Mouse (Mus musculus): ENCODE results near the gene Cyp3a13. TPM values are rescaled to one million over a fixed set of nuclear protein-coding genes. Genes with fewer than 3 reads are reported as not detected.
"Not testable (repeated sequence)": the region's sequence is repeated elsewhere in the genome, so short reads cannot be mapped to it uniquely, and the experiment has no call there.

Gene Cyp3a13
- polyA plus RNA-seq, 1 experiment from 2014 or later, result 0.26 TPM

DNA sequence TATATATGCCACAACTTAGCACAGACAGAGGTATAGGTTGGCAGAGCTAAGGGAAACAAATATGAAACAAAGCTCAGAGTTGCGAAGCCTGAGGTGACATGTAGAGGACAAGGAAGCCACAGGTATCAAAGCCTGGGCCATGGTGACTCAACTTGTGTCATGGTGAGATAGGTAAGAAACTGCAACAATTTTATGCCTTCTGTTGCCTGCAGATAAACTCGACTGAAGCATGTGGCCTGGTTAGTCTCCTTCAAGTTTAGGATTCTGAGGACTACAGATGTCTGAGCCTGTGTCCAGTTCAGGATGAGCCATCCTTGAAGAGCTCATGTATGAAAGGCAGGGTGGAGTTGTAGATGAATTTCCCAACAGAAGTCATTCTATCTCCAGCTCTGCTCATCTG, 46.4 kb downstream of the Cyp3a13 start:
- no peak for DNase-seq (ENCODE audit: low spot score)

DNA sequence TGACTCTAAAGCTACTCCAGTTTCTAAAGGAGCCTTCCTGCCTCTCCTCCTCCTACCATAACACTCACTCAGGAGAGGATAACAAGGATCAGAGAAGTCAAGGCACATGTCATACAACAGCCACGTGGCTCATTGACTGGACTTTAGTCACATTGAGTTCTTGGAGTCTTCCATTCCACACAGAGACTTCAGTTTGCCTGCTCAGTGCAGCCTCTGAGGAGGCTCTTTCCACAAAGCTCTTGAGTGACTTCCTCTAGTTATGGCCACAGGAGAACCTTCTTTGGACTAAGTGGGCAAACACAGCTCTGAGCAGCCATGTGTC, 49.1 kb downstream of the Cyp3a13 start:
- not testable (repeated sequence) for DNase-seq (ENCODE audit: low spot score)

DNA sequence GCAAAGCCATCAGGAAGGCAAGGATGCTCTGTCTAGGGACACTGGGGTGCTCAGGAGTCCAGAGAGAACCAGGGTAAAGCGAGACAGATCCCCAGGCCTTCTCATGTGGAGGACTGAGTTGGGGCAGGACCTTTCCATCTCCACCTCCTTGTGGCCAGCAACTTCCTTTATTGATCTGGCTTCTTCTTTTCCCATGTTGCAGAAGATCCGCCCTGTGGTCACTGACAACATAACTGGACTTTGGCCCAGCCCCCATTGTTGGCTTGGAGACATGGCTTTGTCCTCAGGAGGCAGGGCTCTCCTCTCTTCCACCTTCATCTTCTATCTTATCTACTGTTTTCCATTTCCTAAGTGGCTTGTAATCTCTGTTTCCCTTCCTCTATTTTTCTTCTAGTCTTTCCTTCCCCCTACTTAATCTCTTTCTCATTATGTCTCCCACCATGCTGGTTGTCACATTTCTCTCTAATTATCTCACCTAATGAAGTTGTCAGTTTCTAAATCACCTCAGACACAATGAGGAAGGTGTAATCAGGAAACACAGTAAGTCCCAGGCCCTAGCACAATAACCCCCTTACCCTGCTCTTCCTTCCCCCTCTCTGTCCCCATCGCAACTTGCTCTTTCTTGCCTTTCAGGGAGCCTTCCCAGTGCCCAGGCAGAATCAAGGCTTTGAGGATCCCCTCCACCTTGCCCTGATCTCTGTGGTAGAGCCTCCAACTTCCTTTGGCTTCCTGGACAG, 49.6 kb downstream of the Cyp3a13 start, which contains the start of gene Pilrb2:
Pilrb2 (minus strand) TSS at position 172 of the 737 bp plus-strand sequence.
- DNase-seq (ENCODE audit: low spot score), result not testable (repeated sequence)

DNA sequence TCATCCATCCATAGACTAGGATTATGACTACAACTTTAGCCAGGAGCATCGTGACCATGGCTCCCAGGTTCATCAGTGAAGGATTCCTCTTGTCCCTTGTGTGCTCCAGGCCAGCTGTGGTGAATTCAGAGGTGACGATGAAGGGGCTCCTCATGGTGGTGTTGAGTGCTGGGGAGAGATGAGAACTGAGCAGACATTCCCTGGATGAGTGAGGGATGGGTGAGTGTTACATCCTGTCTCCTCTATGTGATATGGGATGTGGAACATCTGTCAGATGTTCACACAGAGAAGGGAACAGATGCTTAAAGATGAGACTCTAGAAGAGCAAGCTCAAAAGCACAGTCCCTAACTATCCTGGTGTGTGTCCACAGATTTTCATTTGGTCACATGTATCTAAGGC, 52.8 kb downstream of the Cyp3a13 start:
- DNase-seq (ENCODE audit: low spot score), result not testable (repeated sequence)

DNA sequence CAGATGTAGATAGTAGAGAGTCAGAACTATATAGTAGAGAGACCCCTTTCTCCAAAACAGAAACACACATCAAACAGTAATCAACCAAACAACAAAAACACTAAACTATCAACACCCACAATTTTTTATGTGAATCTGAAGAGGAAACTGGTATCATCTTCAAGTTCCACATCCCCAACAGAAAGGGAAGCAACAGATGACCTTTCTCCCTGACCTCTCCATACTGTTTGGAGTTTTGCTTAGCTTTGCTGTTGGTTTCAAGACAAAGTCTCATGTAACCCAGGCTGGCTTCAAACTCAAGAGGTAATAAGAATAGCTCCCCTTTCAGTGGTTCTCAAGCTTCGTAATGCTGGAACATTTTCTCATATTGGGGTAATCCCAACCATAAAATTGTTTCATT, 57.4 kb downstream of the Cyp3a13 start:
- DNase-seq (ENCODE audit: low spot score), result not testable (repeated sequence)

DNA sequence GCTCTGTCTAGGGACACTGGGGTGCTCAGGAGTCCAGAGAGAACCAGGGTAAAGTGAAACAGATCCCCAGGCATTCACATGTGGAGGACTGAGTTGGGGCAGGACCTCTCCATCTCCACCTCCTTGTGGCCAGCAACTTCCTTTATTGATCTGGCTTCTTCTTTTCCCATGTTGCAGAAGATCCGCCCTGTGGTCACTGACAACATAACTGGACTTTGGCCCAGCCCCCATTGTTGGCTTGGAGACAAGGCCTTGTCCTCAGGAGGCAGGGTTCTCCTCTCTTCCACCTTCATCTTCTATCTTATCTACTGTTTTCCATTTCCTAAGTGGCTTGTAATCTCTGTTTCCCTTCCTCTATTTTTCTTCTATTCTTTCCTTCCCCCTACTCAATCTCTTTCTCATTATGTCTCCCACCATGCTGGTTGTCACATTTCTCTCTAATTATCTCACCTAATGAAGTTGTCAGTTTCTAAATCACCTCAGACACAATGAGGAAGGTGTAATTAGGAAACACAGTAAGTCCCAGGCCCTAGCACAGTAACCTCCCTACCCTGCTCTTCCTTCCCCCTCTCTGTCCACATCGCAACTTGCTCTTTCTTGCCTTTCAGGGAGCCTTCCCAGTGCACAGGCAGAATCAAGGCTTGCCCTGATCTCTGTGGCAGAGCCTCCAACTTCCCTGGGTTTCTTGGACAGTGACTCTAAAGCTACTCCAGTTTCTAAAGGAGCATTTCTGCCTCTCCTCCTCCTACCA, 63.3 kb downstream of the Cyp3a13 start, which contains the start of gene Pilrb1:
Pilrb1 (minus strand) TSS at position 147 of the 751 bp plus-strand sequence.
- not testable (repeated sequence) for DNase-seq (ENCODE audit: low spot score)

DNA sequence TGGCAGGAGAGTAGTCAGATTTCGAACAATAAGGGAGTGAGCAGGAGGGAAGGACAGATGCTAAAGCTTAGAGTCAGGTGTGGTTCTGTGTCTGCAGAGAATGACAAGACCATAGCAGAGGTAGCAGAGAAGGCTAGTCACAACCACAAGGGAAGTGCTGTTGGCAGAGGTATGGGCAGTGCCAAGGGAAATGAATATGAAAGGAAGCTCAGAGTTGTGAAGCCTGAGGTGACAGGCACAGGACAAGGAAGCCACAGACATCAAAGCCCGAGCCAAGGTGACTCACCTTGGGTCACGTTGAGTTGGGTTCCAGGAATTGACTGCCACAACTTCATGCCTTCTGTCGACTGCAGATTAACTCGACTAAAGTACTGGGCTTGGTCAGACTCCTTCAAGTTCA, 64.5 kb downstream of the Cyp3a13 start:
- DNase-seq (ENCODE audit: low spot score), result not testable (repeated sequence)

DNA sequence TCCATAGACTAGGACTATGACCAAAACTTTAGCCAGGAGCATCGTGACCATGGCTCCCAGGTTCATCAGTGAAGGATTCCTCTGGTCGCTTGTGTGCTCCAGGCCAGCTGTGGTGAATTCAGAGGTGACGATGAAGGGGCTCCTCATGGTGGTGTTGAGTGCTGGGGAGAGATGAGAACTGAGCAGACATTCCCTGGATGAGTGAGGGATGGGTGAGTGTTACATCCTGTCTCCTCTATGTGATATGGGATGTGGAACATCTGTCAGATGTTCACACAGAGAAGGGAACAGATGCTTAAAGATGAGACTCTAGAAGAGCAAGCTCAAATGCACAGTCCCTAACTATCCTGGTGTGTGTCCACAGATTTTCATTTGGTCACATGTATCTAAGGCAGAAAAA, 66.5 kb downstream of the Cyp3a13 start:
- not testable (repeated sequence) for DNase-seq (ENCODE audit: low spot score)

DNA sequence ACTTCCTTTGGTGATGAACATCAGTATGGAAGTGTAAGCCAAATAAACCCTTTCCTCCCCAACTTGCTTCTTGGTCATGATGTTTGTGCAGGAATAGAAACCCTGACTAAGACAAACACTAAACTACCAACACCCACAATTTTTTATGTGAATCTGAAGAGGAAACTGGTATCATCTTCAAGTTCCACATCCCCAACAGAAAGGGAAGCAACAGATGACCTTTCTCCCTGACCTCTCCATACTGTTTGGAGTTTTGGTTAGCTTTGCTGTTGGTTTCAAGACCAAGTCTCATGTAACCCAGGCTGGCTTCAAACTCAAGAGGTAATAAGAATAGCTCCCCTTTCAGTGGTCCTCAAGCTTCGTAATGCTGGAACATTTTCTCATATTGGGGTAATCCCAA, 71.1 kb downstream of the Cyp3a13 start:
- DNase-seq (ENCODE audit: low spot score), result not testable (repeated sequence)

Other genes starting within 250 kb of the Cyp3a13 start
- 109 and 142 TPM in 2 replicates for gene Agfg2, start 236.9 kb downstream of the Cyp3a13 start, polyA plus RNA-seq (2015; fragmentation: Nextera tagmentation; extraction: Ambion mirVana)
- gene Nyap1, start 180.0 kb downstream of the Cyp3a13 start, polyA plus RNA-seq (2015; fragmentation: Nextera tagmentation; extraction: Ambion mirVana), result 7.2 and 8.8 TPM in 2 replicates
- 353 and 419 TPM in 2 replicates for gene Tsc22d4, start 175.9 kb downstream of the Cyp3a13 start, polyA plus RNA-seq (2015; fragmentation: Nextera tagmentation; extraction: Ambion mirVana)
- 69.4 and 69.6 TPM in 2 replicates for gene Ppp1r35, start 142.8 kb downstream of the Cyp3a13 start, polyA plus RNA-seq (2015; fragmentation: Nextera tagmentation; extraction: Ambion mirVana)
- 13.1 and 17.2 TPM in 2 replicates for gene Mepce, start 134.0 kb downstream of the Cyp3a13 start, polyA plus RNA-seq (2015; fragmentation: Nextera tagmentation; extraction: Ambion mirVana)
- 17.7 and 18.6 TPM in 2 replicates for gene Zcwpw1, start 133.8 kb downstream of the Cyp3a13 start, polyA plus RNA-seq (2015; fragmentation: Nextera tagmentation; extraction: Ambion mirVana)
- gene Pilra, start 85.3 kb downstream of the Cyp3a13 start, polyA plus RNA-seq (2015; fragmentation: Nextera tagmentation; extraction: Ambion mirVana), result 1.4 and 1.8 TPM in 2 replicates
- 2.0 and 2.8 TPM in 2 replicates for gene Pilrb1, start 63.5 kb downstream of the Cyp3a13 start, polyA plus RNA-seq (2015; fragmentation: Nextera tagmentation; extraction: Ambion mirVana)
- 1.6 and 1.8 TPM in 2 replicates for gene Pilrb2, start 49.8 kb downstream of the Cyp3a13 start, polyA plus RNA-seq (2015; fragmentation: Nextera tagmentation; extraction: Ambion mirVana)
- not detected in 2 replicates for gene Gjc3, start 41.5 kb upstream of the Cyp3a13 start, polyA plus RNA-seq (2015; fragmentation: Nextera tagmentation; extraction: Ambion mirVana)
- gene Azgp1, start 59.9 kb upstream of the Cyp3a13 start, polyA plus RNA-seq (2015; fragmentation: Nextera tagmentation; extraction: Ambion mirVana), result 0.15 and 0.27 TPM in 2 replicates
- not detected in 2 replicates for gene Smok3a, start 99.6 kb upstream of the Cyp3a13 start, polyA plus RNA-seq (2015; fragmentation: Nextera tagmentation; extraction: Ambion mirVana)
- not detected in 2 replicates for gene Smok3b, start 99.8 kb upstream of the Cyp3a13 start, polyA plus RNA-seq (2015; fragmentation: Nextera tagmentation; extraction: Ambion mirVana)
- gene Smok3c, start 131.6 kb upstream of the Cyp3a13 start, polyA plus RNA-seq (2015; fragmentation: Nextera tagmentation; extraction: Ambion mirVana), result not detected in 2 replicates
- gene Zkscan1, start 163.5 kb upstream of the Cyp3a13 start, polyA plus RNA-seq (2015; fragmentation: Nextera tagmentation; extraction: Ambion mirVana), result 8.5 and 8.6 TPM in 2 replicates
- 39.4 and 40.9 TPM in 2 replicates for gene Zscan21, start 195.3 kb upstream of the Cyp3a13 start, polyA plus RNA-seq (2015; fragmentation: Nextera tagmentation; extraction: Ambion mirVana)
- gene Zfp113, start 234.1 kb upstream of the Cyp3a13 start, polyA plus RNA-seq (2015; fragmentation: Nextera tagmentation; extraction: Ambion mirVana), result 14.8 and 15.8 TPM in 2 replicates
- gene Cops6, start 239.5 kb upstream of the Cyp3a13 start, polyA plus RNA-seq (2015; fragmentation: Nextera tagmentation; extraction: Ambion mirVana), result 214 and 223 TPM in 2 replicates